Mouse (Mus musculus) thymus, postnatal 14 days (tissue): ENCODE results near the gene Zfpl1.
"Not testable (repeated sequence)": the region's sequence is repeated elsewhere in the genome, so short reads cannot be mapped to it uniquely, and the experiment has no call there.

Experiments used
- DNase-seq: peaks from one replicate; pipeline ENCODE4 v3.0.0; 2021

Gene Zfpl1

DNA sequence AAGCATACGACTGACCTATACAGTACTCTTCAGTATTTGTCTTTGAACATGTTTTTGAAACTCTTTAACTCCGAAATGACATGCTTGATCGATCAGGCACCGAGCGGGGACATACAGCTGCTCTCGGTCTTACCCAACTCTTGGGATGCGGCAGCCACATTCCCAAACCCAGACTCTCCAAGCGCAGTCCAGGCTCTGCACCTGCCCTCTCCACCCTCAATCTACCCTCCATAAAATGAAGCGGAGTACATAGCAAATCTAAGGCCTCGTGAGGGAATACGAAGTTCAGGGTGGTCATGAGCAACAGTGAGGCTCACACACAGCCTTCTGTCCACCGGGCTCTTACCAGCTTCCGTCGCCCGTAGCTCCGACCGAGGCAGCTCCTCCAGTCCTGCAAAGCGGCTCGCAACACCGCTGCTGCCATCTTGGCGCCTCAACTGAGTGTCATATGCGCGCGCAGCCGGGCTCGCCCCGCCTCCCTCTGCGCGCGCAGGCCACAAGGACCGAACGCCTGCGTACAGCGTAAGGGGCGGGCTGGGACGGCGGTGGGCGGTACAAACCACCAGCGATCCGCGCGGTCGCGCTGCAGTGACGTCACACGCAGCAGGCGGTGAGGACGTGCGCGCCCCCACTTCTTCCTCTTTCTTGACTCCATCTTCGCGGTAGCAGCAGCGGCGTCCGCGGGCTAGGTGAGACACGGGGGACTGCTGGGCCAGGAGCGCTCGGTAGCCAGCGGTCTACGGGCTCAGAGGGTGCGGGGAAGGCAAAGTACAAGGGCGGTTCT is 27.3 kb downstream of the Zfpl1 start, which contains the start of the genes Mrpl49 and Fau:
Gene Mrpl49 (minus strand): TSS at position 473 of the 784 bp plus-strand sequence.
Gene Fau (plus strand): TSS at position 532 of the 784 bp plus-strand sequence.
- DNase-seq, result peak; percentile 99

- no peak for DNase-seq
These were observed 28.1 kb downstream of the Zfpl1 start for GRCm38 (mm10) chr19:6056696-6057095.

- no peak for DNase-seq
These were observed 30.5 kb downstream of the Zfpl1 start for GRCm38 (mm10) chr19:6054296-6054695.

DNA sequence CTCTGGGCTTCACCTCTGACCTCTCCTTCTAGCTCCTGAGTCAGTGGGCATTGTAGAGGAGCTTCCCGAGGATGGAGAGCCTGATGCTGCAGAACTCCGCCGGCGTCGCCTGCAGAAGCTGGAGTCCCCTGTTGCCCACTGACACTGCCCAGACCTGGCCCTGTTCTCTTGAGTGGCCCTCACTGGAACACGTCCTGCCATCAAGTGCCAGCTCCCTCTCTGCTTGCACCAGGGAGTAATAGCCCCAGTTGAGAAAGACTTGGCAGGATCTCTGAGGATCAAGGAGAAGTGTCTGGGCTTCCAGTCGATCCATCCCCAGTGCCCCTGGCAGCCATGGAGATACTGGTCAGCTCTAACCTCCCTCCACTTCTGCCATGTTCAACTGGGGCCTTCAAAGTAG is 32.2 kb downstream of the Zfpl1 start:
- no peak for DNase-seq

DNA sequence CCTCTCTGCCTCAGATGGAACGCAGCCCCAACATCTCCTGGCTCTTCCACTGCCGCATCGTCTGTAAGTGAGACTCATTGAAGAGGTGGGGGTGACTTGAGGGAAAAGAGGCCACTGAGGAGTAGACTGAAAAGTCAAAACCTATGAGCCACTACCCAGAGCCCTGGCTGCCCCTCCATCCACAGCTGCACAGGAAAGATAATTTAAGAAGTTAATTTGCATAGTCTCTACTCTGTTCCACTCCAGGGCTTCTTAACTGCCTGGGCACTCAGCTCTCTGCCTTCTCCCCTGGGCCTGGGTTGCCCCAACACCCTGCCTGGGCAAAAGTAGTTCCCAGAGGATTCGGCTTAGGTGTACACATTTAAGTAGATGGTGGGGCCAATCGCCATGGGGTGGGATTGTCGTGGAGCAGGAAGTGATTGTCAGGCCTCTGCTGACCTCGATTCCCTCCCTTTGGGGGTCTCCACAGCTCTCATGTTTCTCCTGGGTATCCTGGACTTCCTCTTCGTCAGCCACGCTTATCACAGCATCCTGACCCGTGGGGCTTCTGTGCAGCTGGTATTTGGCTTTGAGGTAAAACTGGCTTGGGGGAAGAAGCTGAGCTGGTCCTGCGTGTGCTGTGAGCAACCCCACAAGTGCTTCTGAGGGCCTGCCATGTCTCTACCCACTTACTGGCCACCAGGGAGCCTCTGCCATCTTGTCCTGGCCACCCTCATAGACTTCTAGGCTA is 35.9 kb downstream of the Zfpl1 start:
- no peak for DNase-seq

DNA sequence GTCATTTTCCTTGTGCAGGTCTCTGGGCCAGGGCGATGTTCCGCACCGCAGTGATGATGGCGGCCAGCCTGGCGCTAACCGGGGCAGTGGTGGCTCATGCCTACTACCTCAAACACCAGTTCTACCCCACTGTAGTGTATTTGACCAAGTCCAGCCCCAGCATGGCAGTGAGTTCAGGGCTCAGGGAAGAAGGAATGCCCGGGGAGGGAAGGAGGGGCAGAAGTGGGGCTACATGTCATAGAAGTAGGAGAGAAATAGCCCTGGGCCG is 36.9 kb downstream of the Zfpl1 start:
- DNase-seq, result no peak

GRCm38 (mm10) chr19:6047154-6047898 is 37.4 kb downstream of the Zfpl1 start:
- DNase-seq, result no peak

GRCm38 (mm10) chr19:6046294-6047153 is 38.2 kb downstream of the Zfpl1 start, which contains the start of gene Syvn1:
Gene Syvn1 (plus strand): TSS chr19:6046576.
- DNase-seq, result peak; percentile 92

DNA sequence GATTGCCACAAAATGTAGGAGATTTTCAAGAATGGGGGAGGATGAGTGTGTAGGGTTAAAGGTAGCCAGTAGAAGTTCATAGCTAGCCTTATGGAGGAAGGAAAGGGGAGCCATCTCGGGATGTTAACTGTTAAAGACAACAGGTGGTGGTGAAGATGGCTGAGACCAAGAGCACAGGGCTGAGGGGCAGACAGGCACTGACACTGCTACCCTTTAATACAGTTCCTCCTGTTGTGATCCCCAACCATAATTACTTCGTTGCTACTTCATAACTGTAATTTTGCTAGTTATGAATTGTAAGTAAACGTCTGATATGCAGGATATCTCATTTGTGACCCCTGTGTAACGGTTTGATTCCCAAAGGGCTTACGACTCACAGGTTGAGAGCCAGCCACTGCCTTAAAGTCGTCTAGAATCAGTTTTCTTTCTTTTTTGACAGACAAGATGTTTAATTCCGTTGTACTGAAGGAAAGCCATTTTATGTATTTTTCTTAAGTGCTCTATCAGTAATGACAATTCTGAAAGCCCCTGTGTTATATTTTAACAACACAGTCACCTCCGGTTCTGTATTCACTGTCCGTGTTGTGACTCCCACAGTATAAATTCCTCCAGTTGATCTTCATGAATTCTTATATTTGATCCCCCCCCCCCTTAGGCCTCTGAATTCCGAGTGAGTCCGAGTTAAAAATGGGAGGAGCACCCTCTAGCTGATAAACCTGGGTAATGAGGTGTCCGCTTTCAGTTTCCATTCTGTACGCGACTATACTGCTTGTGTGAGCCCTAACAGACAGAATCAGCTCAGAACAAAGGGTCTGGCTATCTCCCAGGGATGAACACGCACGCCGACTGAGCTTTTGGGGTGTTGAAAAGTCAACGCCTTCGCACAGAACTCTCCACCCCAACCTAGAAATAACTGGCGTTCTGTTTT is 39.1 kb downstream of the Zfpl1 start:
- DNase-seq, result no peak

- not testable (repeated sequence) for DNase-seq
These were observed 40.7 kb downstream of the Zfpl1 start for GRCm38 (mm10) chr19:6044102-6044501.

GRCm38 (mm10) chr19:6042293-6042692 is 42.5 kb downstream of the Zfpl1 start:
- no peak for DNase-seq

- DNase-seq, result no peak
These were observed 44.8 kb downstream of the Zfpl1 start for GRCm38 (mm10) chr19:6040002-6040401.

- no peak for DNase-seq
These were observed 46.4 kb downstream of the Zfpl1 start for GRCm38 (mm10) chr19:6038326-6038725.

- no peak for DNase-seq
These were observed 47.1 kb downstream of the Zfpl1 start for GRCm38 (mm10) chr19:6037695-6038094.

DNA sequence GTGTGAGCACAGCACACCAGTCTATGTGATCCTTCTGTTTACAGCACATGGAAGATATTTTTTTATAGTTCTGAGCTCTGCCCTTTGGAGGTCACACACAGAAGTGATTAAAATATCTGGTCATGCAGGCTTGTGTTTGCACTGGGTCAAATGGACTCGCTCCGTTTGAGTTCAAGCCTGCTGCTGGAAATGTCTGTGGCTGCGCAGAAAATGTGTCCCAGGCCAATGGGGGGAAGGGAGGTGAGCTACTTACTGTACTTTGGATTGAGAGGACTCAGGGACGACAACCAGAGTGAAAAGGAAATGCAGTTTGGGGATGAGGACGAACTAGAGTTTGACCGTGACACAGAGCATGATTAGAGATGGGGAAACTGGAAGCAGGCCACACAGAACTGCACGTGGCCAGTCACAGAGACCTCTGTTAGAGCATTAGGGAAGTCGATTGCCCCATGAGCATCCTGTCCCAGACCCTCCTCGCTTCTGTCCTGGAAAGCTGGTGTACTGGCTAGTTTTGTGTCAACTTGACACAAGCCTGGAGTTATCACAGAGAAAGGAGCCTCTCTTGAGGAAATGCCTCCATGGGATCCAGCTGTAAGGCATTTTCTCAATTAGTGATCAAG is 48.7 kb downstream of the Zfpl1 start:
- DNase-seq, result no peak
